Mouse (Mus musculus): ENCODE results near the gene Clec16a.

The Clec16a gene

GRCm38 (mm10) chr16:10675612-10676011 lies 130.5 kb downstream of the Clec16a start:
- DNase-seq (ENCODE audit: low spot score) = no peak

- peak; percentile 34 for DNase-seq (ENCODE audit: low spot score)
Measured at GRCm38 (mm10) chr16:10676461-10677066, 131.4 kb downstream of the Clec16a start.

DNA sequence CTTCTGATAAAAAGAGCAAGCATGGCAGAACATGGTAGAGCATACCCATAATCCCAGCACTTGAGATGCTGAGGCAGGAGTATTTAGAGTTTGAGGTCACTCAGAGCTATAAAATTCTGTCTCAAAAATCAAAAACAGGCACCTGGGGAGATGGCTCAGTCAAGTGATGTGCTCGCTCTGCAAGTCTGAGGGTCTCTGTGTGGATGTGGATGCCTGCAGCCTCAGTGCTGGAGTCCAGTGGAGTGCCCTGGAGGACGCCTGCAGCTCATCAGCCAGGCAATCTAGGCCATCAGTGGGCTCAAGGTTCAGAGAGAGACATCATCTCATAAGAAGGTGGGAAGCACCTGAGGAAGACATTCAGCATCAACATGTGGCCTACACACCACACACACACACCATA lies 137.4 kb downstream of the Clec16a start:
- no peak for DNase-seq (ENCODE audit: low spot score)

DNA sequence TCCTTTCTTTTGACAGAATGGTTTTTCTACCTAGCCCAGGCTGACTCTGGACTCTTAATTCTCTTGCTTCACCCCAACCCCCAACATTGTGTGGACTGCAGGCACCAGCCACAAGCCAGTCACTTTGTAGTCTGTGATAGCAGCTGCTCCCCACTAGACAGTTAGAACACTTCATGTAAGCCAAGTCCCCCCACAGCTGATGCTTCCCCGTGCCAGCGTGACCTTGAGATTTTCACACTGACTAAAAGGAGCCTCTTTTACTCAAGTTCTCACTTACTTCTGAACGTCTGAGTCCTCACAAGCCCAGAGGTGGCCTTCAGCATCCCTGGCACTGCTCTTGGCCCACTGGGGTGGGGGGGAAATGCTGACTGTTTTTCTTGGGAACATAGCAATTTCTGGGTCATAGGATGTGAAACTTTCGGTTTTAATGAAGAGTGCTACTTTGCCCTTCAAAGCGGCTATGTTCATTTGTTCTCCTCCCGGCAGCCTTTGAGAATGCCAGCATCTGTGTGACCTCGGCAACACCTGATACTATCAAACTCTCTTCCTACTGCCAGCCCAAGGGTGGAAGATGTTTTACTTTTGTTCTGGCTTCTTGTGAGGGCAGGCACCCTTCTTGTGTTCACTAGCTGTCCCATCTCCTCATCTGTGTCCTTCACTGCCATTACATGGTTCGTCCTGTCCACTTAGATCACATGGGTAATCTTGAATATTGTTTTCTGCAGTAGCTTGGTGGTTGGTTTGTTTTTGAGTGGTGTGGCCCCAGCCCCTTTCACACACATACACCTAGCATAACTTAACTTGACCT lies 138.3 kb downstream of the Clec16a start:
- no peak for DNase-seq (ENCODE audit: low spot score)

DNA sequence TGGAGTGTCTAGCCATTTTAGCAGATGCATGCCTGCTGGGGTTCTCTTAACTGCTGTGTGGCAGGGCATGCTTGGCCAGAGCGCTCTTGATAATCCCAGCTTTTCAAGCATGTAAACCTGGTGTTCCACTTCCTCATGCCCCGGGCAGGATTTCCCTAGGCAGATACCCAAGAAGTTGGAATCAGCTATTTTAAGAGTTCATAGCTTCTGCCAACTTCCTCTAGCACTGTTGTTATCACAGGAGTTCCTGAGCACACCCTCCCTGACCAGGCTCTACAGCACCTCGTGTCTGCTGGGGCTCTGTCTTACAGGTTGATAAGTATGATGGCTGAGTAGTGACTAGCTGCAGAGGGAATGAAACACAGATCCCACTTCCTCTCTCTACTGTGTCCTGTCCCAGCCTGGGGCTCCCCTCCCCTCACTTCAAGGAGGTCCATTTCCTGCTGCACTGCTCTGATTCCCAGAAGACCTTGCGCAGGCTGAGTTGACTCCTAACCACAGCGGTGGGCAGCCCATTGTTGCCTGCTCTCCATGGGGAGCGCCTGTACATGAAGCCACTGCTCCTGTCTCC lies 144.7 kb downstream of the Clec16a start:
- DNase-seq (ENCODE audit: low spot score) = no peak

DNA sequence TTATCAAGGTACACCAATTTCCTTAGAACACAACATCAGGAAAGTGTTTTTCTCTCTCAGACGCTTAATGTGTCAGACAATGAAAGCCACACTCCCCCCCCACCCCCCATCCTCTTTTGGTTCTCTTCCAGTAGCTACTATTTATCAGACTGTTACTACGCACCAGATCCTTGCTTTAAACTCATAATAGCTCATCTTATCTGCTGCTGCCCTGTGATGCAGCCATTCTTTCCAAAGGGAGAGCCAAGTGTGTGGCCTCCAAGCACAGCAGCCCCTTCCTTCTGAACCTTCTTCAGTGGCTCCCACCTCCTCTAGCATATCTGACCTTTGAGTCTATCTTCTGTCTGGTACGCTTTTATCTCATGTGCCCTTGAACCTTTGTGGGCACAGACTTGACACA lies 145.3 kb downstream of the Clec16a start:
- no peak for DNase-seq (ENCODE audit: low spot score)

DNA sequence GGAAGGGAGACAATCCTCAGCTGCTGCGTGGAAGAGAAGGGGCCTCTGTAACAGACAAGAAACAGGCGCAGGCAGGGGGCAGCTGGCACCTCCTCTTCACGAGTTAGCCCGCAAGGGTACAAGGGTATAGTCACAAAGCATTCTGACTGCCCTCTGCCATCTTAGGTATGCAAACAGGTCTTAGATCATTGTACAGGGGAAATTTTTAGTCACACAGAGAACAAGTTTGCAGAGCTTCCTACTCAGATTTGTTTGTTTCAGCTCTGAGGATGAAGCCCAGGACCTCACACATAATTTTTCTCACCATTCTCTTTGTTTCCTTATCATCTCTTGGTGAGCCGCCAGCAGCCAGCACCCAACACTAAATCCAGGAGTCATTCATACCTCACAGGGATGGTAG lies 146.6 kb downstream of the Clec16a start:
- no peak for DNase-seq (ENCODE audit: low spot score)

GRCm38 (mm10) chr16:10692848-10693247 lies 147.7 kb downstream of the Clec16a start:
- DNase-seq (ENCODE audit: low spot score) = no peak

DNA sequence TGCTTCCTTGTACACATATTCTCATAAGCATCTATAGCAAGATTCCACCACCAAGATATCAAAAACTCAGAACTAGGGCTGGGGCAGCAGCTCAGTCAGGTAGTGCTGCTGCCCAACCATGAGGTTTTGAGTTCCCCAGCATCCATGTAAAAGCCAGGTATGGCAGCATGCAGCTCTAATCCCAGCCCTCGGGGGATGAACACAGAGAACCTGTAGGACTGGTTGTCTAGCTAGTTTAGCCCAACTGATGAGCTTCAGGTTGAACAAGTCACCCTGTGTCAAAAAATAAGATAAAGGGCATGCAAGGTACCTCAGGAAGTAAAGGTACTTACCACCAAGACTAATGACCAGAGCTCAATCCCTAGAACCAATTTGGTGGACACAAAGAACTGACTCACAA lies 148.3 kb downstream of the Clec16a start:
- DNase-seq (ENCODE audit: low spot score) = no peak

GRCm38 (mm10) chr16:10694414-10694851 lies 149.3 kb downstream of the Clec16a start:
- no peak for DNase-seq (ENCODE audit: low spot score)

GRCm38 (mm10) chr16:10697861-10698659 lies 152.9 kb downstream of the Clec16a start:
- DNase-seq (ENCODE audit: low spot score) = no peak

DNA sequence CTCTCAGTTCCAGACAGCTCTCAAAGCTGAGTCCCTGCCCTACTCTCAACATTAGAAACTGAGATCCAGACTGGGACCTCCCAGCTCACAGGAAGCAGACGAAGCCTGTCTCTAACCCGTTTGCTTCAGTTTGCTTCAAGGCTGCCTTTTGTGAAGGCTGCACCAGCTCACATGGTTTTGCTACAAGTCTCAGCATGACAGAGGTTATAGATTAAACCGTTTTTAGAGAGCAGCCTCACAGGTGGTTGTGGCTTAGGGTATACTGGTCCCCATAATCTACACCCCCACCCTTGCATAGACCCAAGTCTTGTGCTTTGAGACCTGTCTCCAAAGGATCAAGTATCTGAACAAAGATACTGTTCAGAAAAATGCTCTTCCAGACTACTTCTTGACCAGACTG lies 154.2 kb downstream of the Clec16a start:
- no peak for DNase-seq (ENCODE audit: low spot score)

GRCm38 (mm10) chr16:10700160-10700559 lies 155.0 kb downstream of the Clec16a start:
- DNase-seq (ENCODE audit: low spot score) = no peak

- no peak for DNase-seq (ENCODE audit: low spot score)
Measured at GRCm38 (mm10) chr16:10702399-10702798, 157.3 kb downstream of the Clec16a start.

GRCm38 (mm10) chr16:10703932-10704331 lies 158.8 kb downstream of the Clec16a start:
- no peak for DNase-seq (ENCODE audit: low spot score)

DNA sequence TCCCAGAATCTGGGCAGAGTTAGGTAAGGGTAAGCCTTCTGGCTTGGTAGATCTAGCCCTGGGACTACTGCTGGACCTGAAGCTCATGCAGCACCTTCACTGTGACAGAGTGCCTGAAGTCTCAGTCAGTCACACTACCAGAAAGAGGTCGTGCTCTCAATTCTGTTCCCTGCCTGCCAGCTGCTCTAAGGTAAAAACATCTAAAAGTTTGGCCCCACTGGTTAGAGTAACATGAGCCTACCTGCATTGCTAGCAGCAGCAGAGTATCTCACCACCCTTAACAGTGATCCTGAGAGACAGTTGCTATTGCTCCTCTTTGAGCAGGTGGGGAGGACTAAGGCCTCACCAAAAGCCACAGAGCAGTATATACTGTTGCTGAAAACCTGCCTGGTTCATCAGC lies 160.3 kb downstream of the Clec16a start:
- no peak for DNase-seq (ENCODE audit: low spot score)

DNA sequence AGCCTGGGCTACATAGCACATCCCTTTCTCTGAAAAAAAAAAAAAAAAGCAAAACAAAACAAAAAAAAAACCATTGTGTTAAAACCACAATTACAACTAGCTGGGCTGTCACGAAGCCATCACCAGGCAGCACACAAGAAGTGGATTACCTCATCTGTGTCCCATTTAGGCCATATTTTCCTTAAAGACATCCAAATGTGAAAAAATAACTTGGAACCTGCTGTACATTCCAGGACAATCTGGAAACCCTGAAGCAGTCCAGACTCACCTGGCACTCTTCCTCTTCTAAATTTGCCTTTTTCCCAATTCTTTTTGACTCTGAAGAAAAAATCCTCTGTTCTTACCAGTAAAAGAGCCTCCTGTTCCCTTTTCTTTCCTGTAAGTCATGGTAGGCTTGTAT lies 166.4 kb downstream of the Clec16a start:
- DNase-seq (ENCODE audit: low spot score) = no peak

- DNase-seq (ENCODE audit: low spot score) = no peak
Measured at GRCm38 (mm10) chr16:10713041-10713440, 167.9 kb downstream of the Clec16a start.

GRCm38 (mm10) chr16:10713441-10714239 lies 168.5 kb downstream of the Clec16a start:
- DNase-seq (ENCODE audit: low spot score) = no peak

- no peak for DNase-seq (ENCODE audit: low spot score)
Measured at GRCm38 (mm10) chr16:10715211-10715610, 170.1 kb downstream of the Clec16a start.

- no peak for DNase-seq (ENCODE audit: low spot score)
Measured at GRCm38 (mm10) chr16:10715632-10716031, 170.5 kb downstream of the Clec16a start.

DNA sequence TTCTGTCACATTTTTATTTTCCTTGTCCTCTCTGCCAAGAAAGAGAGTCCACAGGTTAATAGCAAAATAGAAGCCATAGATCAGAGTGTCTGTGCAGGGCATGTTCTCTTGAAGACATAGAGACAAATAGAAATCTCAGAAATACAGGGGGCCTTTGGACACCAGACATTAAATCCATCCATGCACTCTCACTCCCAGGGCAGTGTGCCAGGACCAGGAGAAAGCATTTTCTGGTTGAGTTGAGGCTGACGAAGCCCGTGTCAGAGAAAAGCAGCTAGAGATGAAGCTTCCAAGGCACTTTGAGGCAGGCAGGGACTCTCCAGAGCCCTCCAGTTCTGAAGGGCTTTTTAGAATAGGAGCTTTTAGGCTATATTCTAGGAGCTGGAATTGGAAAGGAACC lies 171.6 kb downstream of the Clec16a start:
- DNase-seq (ENCODE audit: low spot score) = no peak
